Mouse (Mus musculus): Measurements from ENCODE around the gene Schip1. TPM values are rescaled to one million over a fixed set of nuclear protein-coding genes. Genes with fewer than 3 reads are reported as not detected.

Schip1 gene
- polyA plus RNA-seq, 1 experiment from 2014 or later: 76.4 TPM

DNA sequence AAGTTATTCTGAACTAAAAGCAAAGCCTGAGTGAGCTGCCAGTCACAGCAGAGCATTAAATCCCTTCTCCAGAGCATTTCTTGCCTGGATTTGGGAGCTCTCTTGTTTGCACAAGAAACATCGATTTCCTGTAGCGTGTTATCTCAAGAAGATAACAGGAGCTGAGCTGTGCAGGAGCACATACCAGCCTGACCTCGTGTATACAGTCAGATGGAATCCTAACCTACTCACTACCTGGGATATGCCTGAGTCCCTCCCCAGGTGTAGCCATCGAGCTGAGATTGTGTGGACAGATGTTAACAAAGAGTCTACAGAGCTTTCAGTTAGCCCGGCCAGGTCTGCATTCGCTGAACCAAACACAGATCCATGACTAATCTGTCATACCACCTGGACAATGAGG is 494.1 kb downstream of the Schip1 start:
- Histone ChIP-seq H3K4me2 (no peak overlapping the region), H3K27ac (ENCODE audit: poor library complexity, severe bottlenecking) (no peak overlapping the region; the same call in 1 of the 2 replicates), H3K36me3 (peaks cover 5% of the 10 kb centered on the region; the same call in 1 of the 2 replicates), H3K4me1 (replicated peaks) (peaks cover 47% of the 10 kb centered on the region), H3K27me3 (replicated peaks) (no peaks in the 10 kb centered on the region), H3K9ac (no peak overlapping the region), H3K9me3 (replicated peaks) (no peaks in the 10 kb centered on the region; the same call in 1 of the 2 replicates), H3K4me3 (no peak overlapping the region)
- ATAC-seq (ENCODE audit: insufficient number of reproducible peaks, low FRiP score): no peak
- 31% methylated on average over 6 of the region's 6 CpGs for WGBS

DNA sequence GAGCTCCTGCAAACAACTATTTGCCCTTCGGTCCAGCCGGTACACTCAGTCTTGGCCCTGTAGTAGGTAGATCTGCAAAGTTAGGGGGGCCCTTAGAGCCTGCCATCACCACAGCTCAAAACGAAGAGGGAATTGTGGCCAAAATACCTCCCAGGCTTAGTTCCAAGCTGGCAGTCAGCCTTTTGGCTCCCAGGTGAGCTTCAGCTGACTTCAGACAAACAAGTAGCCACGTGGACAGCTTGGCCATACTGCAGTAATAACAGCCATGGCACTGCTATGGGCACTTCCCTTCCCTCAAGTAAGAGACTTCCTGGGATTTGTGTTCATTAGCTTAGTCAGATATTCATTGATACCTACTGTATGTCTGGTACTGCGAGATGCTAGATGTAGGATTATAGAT is 495.5 kb downstream of the Schip1 start:
- H3K27ac ChIP-seq (ENCODE audit: poor library complexity, severe bottlenecking): no peak overlapping the region
- no peak overlapping the region for H3K9ac ChIP-seq
- peaks cover 39% of the 10 kb centered on the region for H3K4me1 ChIP-seq (replicated peaks)
- ATAC-seq (ENCODE audit: insufficient number of reproducible peaks, low FRiP score): no peak
- peaks cover 5% of the 10 kb centered on the region; the same call in 1 of the 2 replicates for H3K36me3 ChIP-seq
- no peaks in the 10 kb centered on the region; the same call in 1 of the 2 replicates for H3K9me3 ChIP-seq (replicated peaks)
- 77% methylated on average over 5 of the region's 5 CpGs for WGBS
- no peaks in the 10 kb centered on the region for H3K27me3 ChIP-seq (replicated peaks)
- no peak overlapping the region for H3K4me3 ChIP-seq
- H3K4me2 ChIP-seq: no peak overlapping the region

DNA sequence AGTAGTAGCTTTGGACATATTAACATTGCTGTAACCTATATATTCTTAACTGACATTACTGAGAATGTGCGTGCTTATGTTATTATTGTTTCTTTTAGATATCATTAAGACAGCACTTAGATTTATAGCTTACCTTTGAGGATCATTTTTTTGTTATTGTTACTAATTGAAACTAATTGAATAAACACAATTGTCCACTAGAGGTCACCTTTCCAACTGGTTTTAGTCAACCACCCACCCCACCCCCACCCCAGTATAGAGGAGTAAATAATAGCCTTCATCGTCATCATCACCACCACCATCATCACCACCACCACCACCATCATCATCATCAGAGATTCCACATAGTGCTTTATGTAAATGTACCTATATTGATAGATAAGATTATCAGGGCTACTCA is 498.2 kb downstream of the Schip1 start:
- H3K27ac ChIP-seq (ENCODE audit: poor library complexity, severe bottlenecking): no peak overlapping the region
- peaks cover 2% of the 10 kb centered on the region; the same call in 1 of the 2 replicates for H3K36me3 ChIP-seq
- peaks cover 38% of the 10 kb centered on the region for H3K4me1 ChIP-seq (replicated peaks)
- no peaks in the 10 kb centered on the region for H3K27me3 ChIP-seq (replicated peaks)
- no peak overlapping the region for H3K9ac ChIP-seq
- 68% methylated on average over 2 of the region's 2 CpGs for WGBS
- no peaks in the 10 kb centered on the region for H3K9me3 ChIP-seq (replicated peaks)
- no peak for ATAC-seq (ENCODE audit: insufficient number of reproducible peaks, low FRiP score)
- H3K4me3 ChIP-seq: no peak overlapping the region
- no peak overlapping the region for H3K4me2 ChIP-seq

DNA sequence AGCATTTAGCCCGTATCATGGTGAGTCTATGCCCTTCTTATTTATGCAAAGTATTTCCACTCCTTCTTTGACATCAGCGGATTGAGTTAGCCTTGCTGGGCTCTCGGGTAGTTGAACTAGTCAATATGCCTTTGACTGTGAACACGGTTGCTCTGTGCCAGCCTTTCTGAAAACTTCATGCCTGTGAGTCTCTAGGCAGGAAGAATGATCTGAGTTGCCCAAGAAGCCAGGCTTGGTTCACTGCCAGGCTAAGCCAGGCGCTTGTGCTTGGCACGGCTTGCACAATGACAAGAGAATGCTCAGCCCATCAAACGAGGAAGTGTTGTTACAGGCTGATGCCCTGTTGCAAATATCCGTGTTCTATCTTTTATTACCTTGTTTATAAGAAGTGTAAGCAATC is 499.3 kb downstream of the Schip1 start:
- H3K4me1 ChIP-seq (replicated peaks): peaks cover 39% of the 10 kb centered on the region
- no peak for ATAC-seq (ENCODE audit: insufficient number of reproducible peaks, low FRiP score)
- 74% methylated on average over 8 of the region's 8 CpGs for WGBS
- no peaks in the 10 kb centered on the region for H3K36me3 ChIP-seq
- H3K27ac ChIP-seq (ENCODE audit: poor library complexity, severe bottlenecking): no peak overlapping the region
- no peak overlapping the region for H3K4me3 ChIP-seq
- no peaks in the 10 kb centered on the region for H3K9me3 ChIP-seq (replicated peaks)
- no peak overlapping the region for H3K9ac ChIP-seq
- H3K4me2 ChIP-seq: no peak overlapping the region
- H3K27me3 ChIP-seq (replicated peaks): no peaks in the 10 kb centered on the region

DNA sequence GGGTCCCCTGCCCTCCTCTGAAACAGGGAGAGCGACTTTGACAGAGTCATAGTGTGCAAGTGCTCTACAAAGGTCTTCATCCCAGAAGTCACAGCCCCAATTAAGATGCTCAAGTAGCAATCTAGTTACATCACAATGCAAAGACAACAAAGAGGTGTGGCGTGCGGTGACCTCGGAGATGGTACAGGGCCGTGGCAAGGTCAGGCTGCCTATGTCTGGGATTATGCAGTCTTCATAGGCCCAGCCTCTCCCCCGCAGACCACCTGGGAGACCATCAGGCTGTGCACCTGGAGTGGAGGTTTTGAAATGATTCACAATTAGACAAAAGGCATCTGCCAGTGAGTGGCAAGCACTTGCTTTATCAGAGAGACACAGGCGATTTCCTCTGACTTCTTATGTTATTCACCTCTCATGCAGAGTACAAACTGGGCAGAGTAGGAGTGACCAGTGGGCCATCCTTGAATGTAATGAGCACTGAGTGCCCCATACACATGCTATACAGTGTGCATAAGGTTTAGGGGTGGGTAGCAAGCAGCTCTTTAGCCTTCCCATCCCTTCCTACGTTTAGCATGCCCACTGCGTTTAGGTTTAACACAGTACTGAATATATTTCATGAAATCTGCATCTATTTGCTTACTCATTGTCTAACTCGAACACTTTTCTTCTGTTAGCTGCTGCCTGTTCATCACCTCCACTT is 500.5 kb downstream of the Schip1 start:
- 73% methylated on average over 10 of the region's 10 CpGs for WGBS
- no peak overlapping the region for H3K27ac ChIP-seq (ENCODE audit: poor library complexity, severe bottlenecking)
- H3K27me3 ChIP-seq (replicated peaks): no peaks in the 10 kb centered on the region
- no peak overlapping the region for H3K4me2 ChIP-seq
- no peak overlapping the region for H3K4me3 ChIP-seq
- no peaks in the 10 kb centered on the region for H3K36me3 ChIP-seq
- no peak overlapping the region for H3K9ac ChIP-seq
- no peak for ATAC-seq (ENCODE audit: insufficient number of reproducible peaks, low FRiP score)
- H3K4me1 ChIP-seq (replicated peaks): peaks cover 31% of the 10 kb centered on the region
- no peaks in the 10 kb centered on the region for H3K9me3 ChIP-seq (replicated peaks)

DNA sequence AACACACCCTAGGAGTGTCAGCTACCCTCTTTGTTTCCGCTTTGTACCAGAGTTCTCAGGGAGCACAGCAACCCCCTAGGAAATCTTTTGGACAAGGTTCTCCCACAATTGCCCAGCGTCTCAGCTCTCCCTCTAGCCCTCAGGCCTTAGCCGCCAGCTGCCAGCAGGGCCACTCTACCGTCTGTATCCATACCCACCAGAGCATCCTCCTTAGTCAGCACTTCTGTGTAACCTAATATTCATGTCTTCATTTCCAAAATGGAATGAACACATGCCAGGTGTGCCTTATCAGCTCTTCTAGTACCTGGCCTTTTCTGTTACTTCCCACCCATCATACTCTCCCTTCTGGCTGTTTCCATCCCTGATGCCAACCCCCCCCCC is 501.1 kb downstream of the Schip1 start:
- no peaks in the 10 kb centered on the region for H3K27me3 ChIP-seq (replicated peaks)
- H3K36me3 ChIP-seq: no peaks in the 10 kb centered on the region
- H3K9me3 ChIP-seq (replicated peaks): no peaks in the 10 kb centered on the region
- H3K4me2 ChIP-seq: no peak overlapping the region
- 76% methylated on average over 4 of the region's 4 CpGs for WGBS
- ATAC-seq (ENCODE audit: insufficient number of reproducible peaks, low FRiP score): no peak
- H3K27ac ChIP-seq (ENCODE audit: poor library complexity, severe bottlenecking): no peak overlapping the region
- peaks cover 30% of the 10 kb centered on the region for H3K4me1 ChIP-seq (replicated peaks)
- no peak overlapping the region for H3K9ac ChIP-seq
- no peak overlapping the region for H3K4me3 ChIP-seq

DNA sequence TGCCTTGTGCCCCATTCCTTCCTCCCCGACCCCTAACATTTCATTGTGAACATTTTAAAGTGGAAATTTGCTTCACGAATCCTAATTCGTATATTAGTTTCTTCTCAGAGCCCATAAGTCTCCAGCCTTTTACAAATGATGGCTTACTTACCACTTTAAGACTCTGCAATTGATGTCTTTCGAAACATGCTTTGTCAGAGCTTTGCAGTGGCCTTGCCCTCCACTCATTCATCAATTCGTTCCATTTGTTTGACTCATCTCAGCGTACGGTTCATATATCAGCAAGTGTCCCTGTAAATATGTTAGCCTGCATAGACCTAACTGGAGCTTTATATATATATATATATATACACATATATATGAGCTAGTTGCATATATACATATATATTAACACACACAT is 503.0 kb downstream of the Schip1 start:
- H3K9me3 ChIP-seq (replicated peaks): no peaks in the 10 kb centered on the region
- WGBS: 84% methylated on average over 7 of the region's 7 CpGs
- H3K36me3 ChIP-seq: no peaks in the 10 kb centered on the region
- H3K4me1 ChIP-seq (replicated peaks): peaks cover 32% of the 10 kb centered on the region
- H3K27me3 ChIP-seq (replicated peaks): no peaks in the 10 kb centered on the region
- no peak overlapping the region for H3K4me3 ChIP-seq
- no peak overlapping the region for H3K4me2 ChIP-seq
- H3K27ac ChIP-seq (ENCODE audit: poor library complexity, severe bottlenecking): no peak overlapping the region
- no peak overlapping the region for H3K9ac ChIP-seq
- no peak for ATAC-seq (ENCODE audit: insufficient number of reproducible peaks, low FRiP score)

DNA sequence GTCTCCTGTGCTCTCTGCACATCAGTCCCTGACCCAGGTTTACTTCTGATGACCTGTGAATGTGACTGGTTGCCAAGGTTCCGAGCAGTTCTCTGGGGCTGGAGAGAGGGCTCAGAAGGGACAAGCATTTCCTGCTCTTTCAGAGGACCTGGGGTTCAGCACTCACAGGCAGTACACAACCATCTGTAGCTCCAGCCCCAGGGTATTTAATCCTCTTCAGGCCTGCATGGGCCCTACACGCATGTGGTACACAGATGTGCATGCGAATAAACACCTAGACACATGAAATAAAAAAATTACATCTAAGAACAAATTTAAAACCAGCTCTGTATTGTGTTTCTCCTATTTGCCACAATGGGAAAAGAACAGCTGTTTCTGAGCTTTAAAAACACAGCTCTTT is 503.5 kb downstream of the Schip1 start:
- 78% methylated on average over 3 of the region's 3 CpGs for WGBS
- no peak for ATAC-seq (ENCODE audit: insufficient number of reproducible peaks, low FRiP score)

DNA sequence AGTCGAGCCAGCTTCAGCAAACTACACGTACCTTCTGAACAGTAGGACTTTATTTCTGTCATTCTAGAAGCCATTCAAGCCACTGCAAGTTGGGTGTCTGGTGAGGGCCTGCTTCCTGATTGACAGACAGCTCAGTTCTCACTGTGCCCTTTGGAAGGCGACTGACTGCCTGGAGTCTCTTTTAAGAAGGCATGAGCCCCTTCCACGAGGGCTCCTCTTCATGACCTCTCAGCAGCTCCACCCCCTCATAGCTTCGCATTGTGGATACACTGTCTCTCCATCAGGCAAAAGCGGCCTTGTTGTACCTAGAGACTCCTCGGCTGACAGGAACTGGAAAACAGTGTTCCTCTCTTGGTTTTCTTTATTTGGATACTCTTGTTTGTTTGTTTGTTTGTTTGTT is 504.1 kb downstream of the Schip1 start:
- no peak overlapping the region for H3K4me3 ChIP-seq
- 39% methylated on average over 7 of the region's 7 CpGs for WGBS

More for the DNA sequence above, 503.5 kb downstream of the Schip1 start:
- no peak overlapping the region for H3K4me3 ChIP-seq
- H3K9me3 ChIP-seq (replicated peaks): no peaks in the 10 kb centered on the region
- no peak overlapping the region for H3K9ac ChIP-seq
- peaks cover 35% of the 10 kb centered on the region for H3K4me1 ChIP-seq (replicated peaks)
- H3K27me3 ChIP-seq (replicated peaks): no peaks in the 10 kb centered on the region
- H3K36me3 ChIP-seq: no peaks in the 10 kb centered on the region
- H3K27ac ChIP-seq (ENCODE audit: poor library complexity, severe bottlenecking): 0 out of 2 replicates have a peak overlapping the region, but pooled peaks have one; percentile 12
- H3K4me2 ChIP-seq: no peak overlapping the region

DNA sequence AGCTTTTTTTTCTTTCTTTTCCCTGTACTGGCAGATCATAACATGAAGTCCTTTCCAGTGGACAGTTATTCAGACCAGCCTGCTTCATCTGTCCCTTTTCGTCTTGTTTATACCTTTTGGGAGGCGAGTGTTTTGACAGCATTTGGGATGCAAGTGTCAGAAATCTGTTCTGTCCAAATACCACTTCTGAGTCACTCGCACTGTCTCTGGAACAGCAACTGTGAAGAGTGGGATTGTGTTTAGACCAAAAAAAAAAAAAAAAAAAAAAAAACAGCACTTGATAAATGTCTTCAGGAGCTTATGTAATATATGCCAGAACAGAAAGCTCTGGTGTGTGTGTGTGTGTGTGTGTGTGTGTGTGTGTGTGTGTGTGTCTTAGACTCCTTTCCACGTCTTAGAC is 505.7 kb downstream of the Schip1 start:
- no peak overlapping the region for H3K27ac ChIP-seq (ENCODE audit: poor library complexity, severe bottlenecking)
- H3K4me1 ChIP-seq (replicated peaks): peaks cover 40% of the 10 kb centered on the region
- no peak for ATAC-seq (ENCODE audit: insufficient number of reproducible peaks, low FRiP score)
- H3K9ac ChIP-seq: no peak overlapping the region
- no peak overlapping the region for H3K4me2 ChIP-seq
- no peak overlapping the region for H3K4me3 ChIP-seq
- H3K9me3 ChIP-seq (replicated peaks): no peaks in the 10 kb centered on the region
- H3K36me3 ChIP-seq: no peaks in the 10 kb centered on the region
- H3K27me3 ChIP-seq (replicated peaks): no peaks in the 10 kb centered on the region
- 82% methylated on average over 4 of the region's 4 CpGs for WGBS

More for the DNA sequence above, 504.1 kb downstream of the Schip1 start:
- Histone ChIP-seq H3K27ac (ENCODE audit: poor library complexity, severe bottlenecking) (no peak overlapping the region), H3K4me1 (replicated peaks) (peaks cover 37% of the 10 kb centered on the region), H3K27me3 (replicated peaks) (no peaks in the 10 kb centered on the region), H3K9ac (no peak overlapping the region), H3K36me3 (no peaks in the 10 kb centered on the region), H3K4me2 (no peak overlapping the region), H3K9me3 (replicated peaks) (no peaks in the 10 kb centered on the region)
- no peak for ATAC-seq (ENCODE audit: insufficient number of reproducible peaks, low FRiP score)

DNA sequence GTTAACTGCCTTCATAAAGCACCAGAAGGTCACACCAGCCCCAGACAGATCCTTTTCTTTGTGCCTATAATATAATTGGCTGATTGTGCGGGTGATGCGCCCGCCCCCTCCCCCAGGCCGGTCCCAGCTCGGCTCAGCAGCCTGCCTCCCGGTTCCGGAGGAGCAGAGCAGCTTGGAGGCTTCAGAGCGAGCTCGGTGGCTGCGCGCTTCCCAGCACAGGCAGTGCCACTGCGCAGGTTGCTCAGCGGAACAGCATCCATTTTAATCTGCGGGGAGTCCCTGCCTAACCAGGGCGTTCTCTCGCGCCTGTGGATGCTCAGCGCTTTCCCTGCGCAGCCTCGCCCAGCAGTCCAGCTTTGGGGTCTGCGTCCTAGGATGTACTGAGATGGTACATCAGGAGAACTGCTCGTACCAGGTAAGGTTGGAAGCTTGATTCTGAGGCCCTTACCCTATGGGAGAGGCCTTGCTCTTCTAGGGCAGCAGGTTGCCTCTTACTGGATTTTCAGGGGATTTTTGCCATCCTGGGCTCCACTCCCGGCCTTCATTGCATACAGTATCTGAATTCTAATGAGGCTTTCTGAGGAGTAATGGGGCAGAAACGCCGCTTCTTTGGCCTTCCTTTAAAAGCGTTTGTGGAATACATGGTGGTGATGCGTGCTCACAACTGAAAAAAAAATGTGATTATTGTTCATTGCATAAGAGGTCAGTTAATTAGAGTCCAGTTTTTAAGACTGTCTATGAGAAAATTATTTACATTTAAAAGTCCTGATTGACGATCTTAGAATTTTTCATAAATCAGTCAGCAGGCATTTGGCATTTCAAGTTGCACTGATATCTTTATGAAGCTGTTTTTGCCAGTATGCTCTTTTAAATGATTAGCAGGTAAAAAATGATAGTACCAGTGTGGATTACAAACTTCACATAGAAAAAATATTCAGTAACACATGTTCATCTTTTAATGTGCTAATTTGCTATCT is 507.9 kb downstream of the Schip1 start:
- peak overlapping the region; percentile 39 for H3K4me3 ChIP-seq
- H3K27me3 ChIP-seq (replicated peaks): no peaks in the 10 kb centered on the region
- H3K9me3 ChIP-seq (replicated peaks): no peaks in the 10 kb centered on the region
- H3K4me1 ChIP-seq (replicated peaks): peaks cover 50% of the 10 kb centered on the region
- H3K4me2 ChIP-seq: peak overlapping the region; percentile 67
- ATAC-seq (ENCODE audit: insufficient number of reproducible peaks, low FRiP score): peak; percentile 52; the same call in 1 of the 2 replicates
- H3K27ac ChIP-seq (ENCODE audit: poor library complexity, severe bottlenecking): peak overlapping the region; percentile 35; the same call in 1 of the 2 replicates
- no peaks in the 10 kb centered on the region for H3K36me3 ChIP-seq
- peak overlapping the region; percentile 60 for H3K9ac ChIP-seq
- WGBS: 24% methylated on average over 28 of the region's 28 CpGs

All from heart, embryonic 12.5 days (tissue).